Mouse (Mus musculus): ENCODE data around the gene Nck2. TPM values are rescaled to one million over a fixed set of nuclear protein-coding genes. Genes with fewer than 3 reads are reported as not detected.
A peak's percentile ranks its signal among the peaks of the same experiment; 100 is the strongest.

Nck2 gene
- polyA plus RNA-seq, 1 experiment from 2014 or later, result 24.6 TPM

- Histone ChIP-seq H3K4me2 (no peak overlapping the region), H3K27me3 (ENCODE audit: control insufficient read depth, insufficient read depth, low read length) (no peaks in the 10 kb centered on the region), H3K27ac (ENCODE audit: low read depth, low read length) (no peak overlapping the region), H3K9ac (ENCODE audit: low read depth, low read length) (no peak overlapping the region), H3K4me3 (ENCODE audit: low read depth, low read length) (no peak overlapping the region), H3K9me3 (replicated peaks; ENCODE audit: control insufficient read depth, low read length) (no peaks in the 10 kb centered on the region), H3K4me1 (ENCODE audit: control insufficient read depth, insufficient read depth, low read length) (peaks cover 11% of the 10 kb centered on the region), H3K36me3 (ENCODE audit: control insufficient read depth, insufficient read depth, low read length) (no peaks in the 10 kb centered on the region)
- WGBS (ENCODE audit: insufficient replicate concordance), result 55% methylated on average over 4 of the region's 4 CpGs
- ATAC-seq (replicated peaks; ENCODE audit: insufficient number of reproducible peaks, low FRiP score, low TSS enrichment), result no peak
These were observed 21.2 kb upstream of the Nck2 start for GRCm38 (mm10) chr1:43422969-43423748.

- Histone ChIP-seq H3K4me3 (ENCODE audit: low read depth, low read length) (no peak overlapping the region), H3K4me2 (peak overlapping the region; percentile 20), H3K9me3 (replicated peaks; ENCODE audit: control insufficient read depth, low read length) (no peaks in the 10 kb centered on the region), H3K4me1 (ENCODE audit: control insufficient read depth, insufficient read depth, low read length) (peaks cover 11% of the 10 kb centered on the region), H3K27me3 (ENCODE audit: control insufficient read depth, insufficient read depth, low read length) (no peaks in the 10 kb centered on the region), H3K9ac (ENCODE audit: low read depth, low read length) (no peak overlapping the region), H3K36me3 (ENCODE audit: control insufficient read depth, insufficient read depth, low read length) (no peaks in the 10 kb centered on the region), H3K27ac (ENCODE audit: low read depth, low read length) (peak overlapping the region; percentile 1; the same call in 1 of the 2 replicates)
- no peak for ATAC-seq (replicated peaks; ENCODE audit: insufficient number of reproducible peaks, low FRiP score, low TSS enrichment)
- whole genome bisulfite sequencing (ENCODE audit: insufficient replicate concordance), result 35% methylated on average over 4 of the region's 4 CpGs
These were observed 17.9 kb upstream of the Nck2 start for GRCm38 (mm10) chr1:43426526-43426925.

- 62% methylated on average over 6 of the region's 6 CpGs for WGBS (ENCODE audit: insufficient replicate concordance)
- Histone ChIP-seq H3K9ac (ENCODE audit: low read depth, low read length) (no peak overlapping the region), H3K4me1 (ENCODE audit: control insufficient read depth, insufficient read depth, low read length) (peaks cover 11% of the 10 kb centered on the region), H3K36me3 (ENCODE audit: control insufficient read depth, insufficient read depth, low read length) (no peaks in the 10 kb centered on the region), H3K4me3 (ENCODE audit: low read depth, low read length) (no peak overlapping the region), H3K4me2 (no peak overlapping the region), H3K27ac (ENCODE audit: low read depth, low read length) (peak overlapping the region; percentile 1; the same call in 1 of the 2 replicates), H3K9me3 (replicated peaks; ENCODE audit: control insufficient read depth, low read length) (no peaks in the 10 kb centered on the region), H3K27me3 (ENCODE audit: control insufficient read depth, insufficient read depth, low read length) (no peaks in the 10 kb centered on the region)
- ATAC-seq (replicated peaks; ENCODE audit: insufficient number of reproducible peaks, low FRiP score, low TSS enrichment), result no peak
These were observed 17.3 kb upstream of the Nck2 start for GRCm38 (mm10) chr1:43426993-43427535.

GRCm38 (mm10) chr1:43429924-43430876 is 14.2 kb upstream of the Nck2 start:
- 84% methylated on average over 9 of the region's 9 CpGs for WGBS (ENCODE audit: insufficient replicate concordance)
- H3K9me3 ChIP-seq (replicated peaks; ENCODE audit: control insufficient read depth, low read length), result no peaks in the 10 kb centered on the region
- H3K36me3 ChIP-seq (ENCODE audit: control insufficient read depth, insufficient read depth, low read length), result no peaks in the 10 kb centered on the region
- H3K9ac ChIP-seq (ENCODE audit: low read depth, low read length), result no peak overlapping the region
- H3K4me2 ChIP-seq, result no peak overlapping the region
- no peak overlapping the region for H3K27ac ChIP-seq (ENCODE audit: low read depth, low read length)
- no peak overlapping the region for H3K4me3 ChIP-seq (ENCODE audit: low read depth, low read length)
- peaks cover 15% of the 10 kb centered on the region for H3K4me1 ChIP-seq (ENCODE audit: control insufficient read depth, insufficient read depth, low read length)
- H3K27me3 ChIP-seq (ENCODE audit: control insufficient read depth, insufficient read depth, low read length), result no peaks in the 10 kb centered on the region
- no peak for ATAC-seq (replicated peaks; ENCODE audit: insufficient number of reproducible peaks, low FRiP score, low TSS enrichment)

GRCm38 (mm10) chr1:43433853-43434252 is 10.5 kb upstream of the Nck2 start:
- H3K27ac ChIP-seq (ENCODE audit: low read depth, low read length), result no peak overlapping the region
- WGBS (ENCODE audit: insufficient replicate concordance), result 66% methylated on average over 4 of the region's 4 CpGs
- H3K4me2 ChIP-seq, result no peak overlapping the region
- no peaks in the 10 kb centered on the region for H3K9me3 ChIP-seq (replicated peaks; ENCODE audit: control insufficient read depth, low read length)
- no peak for ATAC-seq (replicated peaks; ENCODE audit: insufficient number of reproducible peaks, low FRiP score, low TSS enrichment)
- H3K36me3 ChIP-seq (ENCODE audit: control insufficient read depth, insufficient read depth, low read length), result no peaks in the 10 kb centered on the region
- peaks cover 4% of the 10 kb centered on the region; the same call in 1 of the 2 replicates for H3K4me1 ChIP-seq (ENCODE audit: control insufficient read depth, insufficient read depth, low read length)
- H3K9ac ChIP-seq (ENCODE audit: low read depth, low read length), result no peak overlapping the region
- no peaks in the 10 kb centered on the region for H3K27me3 ChIP-seq (ENCODE audit: control insufficient read depth, insufficient read depth, low read length)
- no peak overlapping the region for H3K4me3 ChIP-seq (ENCODE audit: low read depth, low read length)

GRCm38 (mm10) chr1:43436554-43436953 is 7.8 kb upstream of the Nck2 start:
- no peak overlapping the region for H3K27ac ChIP-seq (ENCODE audit: low read depth, low read length)
- no peak overlapping the region for H3K4me2 ChIP-seq
- H3K9me3 ChIP-seq (replicated peaks; ENCODE audit: control insufficient read depth, low read length), result no peaks in the 10 kb centered on the region
- H3K4me3 ChIP-seq (ENCODE audit: low read depth, low read length), result no peak overlapping the region
- no peak for ATAC-seq (replicated peaks; ENCODE audit: insufficient number of reproducible peaks, low FRiP score, low TSS enrichment)
- H3K9ac ChIP-seq (ENCODE audit: low read depth, low read length), result no peak overlapping the region
- no peaks in the 10 kb centered on the region for H3K27me3 ChIP-seq (ENCODE audit: control insufficient read depth, insufficient read depth, low read length)
- no peaks in the 10 kb centered on the region for H3K36me3 ChIP-seq (ENCODE audit: control insufficient read depth, insufficient read depth, low read length)
- peaks cover 4% of the 10 kb centered on the region; the same call in 1 of the 2 replicates for H3K4me1 ChIP-seq (ENCODE audit: control insufficient read depth, insufficient read depth, low read length)

- no peak for ATAC-seq (replicated peaks; ENCODE audit: insufficient number of reproducible peaks, low FRiP score, low TSS enrichment)
- 71% methylated on average over 1 of the region's 1 CpGs for WGBS (ENCODE audit: insufficient replicate concordance)
- Histone ChIP-seq H3K27me3 (ENCODE audit: control insufficient read depth, insufficient read depth, low read length) (no peaks in the 10 kb centered on the region), H3K4me1 (ENCODE audit: control insufficient read depth, insufficient read depth, low read length) (peaks cover 4% of the 10 kb centered on the region; the same call in 1 of the 2 replicates), H3K9me3 (replicated peaks; ENCODE audit: control insufficient read depth, low read length) (no peaks in the 10 kb centered on the region), H3K4me2 (no peak overlapping the region), H3K36me3 (ENCODE audit: control insufficient read depth, insufficient read depth, low read length) (no peaks in the 10 kb centered on the region), H3K27ac (ENCODE audit: low read depth, low read length) (no peak overlapping the region), H3K4me3 (ENCODE audit: low read depth, low read length) (no peak overlapping the region), H3K9ac (ENCODE audit: low read depth, low read length) (no peak overlapping the region)
These were observed 5.1 kb upstream of the Nck2 start for GRCm38 (mm10) chr1:43439261-43439660.

- H3K9ac ChIP-seq (ENCODE audit: low read depth, low read length), result no peak overlapping the region
These were observed 1.8 kb upstream of the Nck2 start for GRCm38 (mm10) chr1:43442568-43442967.

More at GRCm38 (mm10) chr1:43442568-43442967, 1.8 kb upstream of the Nck2 start:
- Histone ChIP-seq H3K4me3 (ENCODE audit: low read depth, low read length) (no peak overlapping the region), H3K4me1 (ENCODE audit: control insufficient read depth, insufficient read depth, low read length) (peaks cover 9% of the 10 kb centered on the region), H3K36me3 (ENCODE audit: control insufficient read depth, insufficient read depth, low read length) (no peaks in the 10 kb centered on the region), H3K27ac (ENCODE audit: low read depth, low read length) (no peak overlapping the region), H3K4me2 (no peak overlapping the region), H3K27me3 (ENCODE audit: control insufficient read depth, insufficient read depth, low read length) (no peaks in the 10 kb centered on the region), H3K9me3 (replicated peaks; ENCODE audit: control insufficient read depth, low read length) (no peaks in the 10 kb centered on the region)
- ATAC-seq (replicated peaks; ENCODE audit: insufficient number of reproducible peaks, low FRiP score, low TSS enrichment), result no peak
- WGBS (ENCODE audit: insufficient replicate concordance), result 82% methylated on average over 2 of the region's 2 CpGs
